Mouse (Mus musculus): ENCODE measurements at regions not wholly inside any gene's neighbourhood (a gene's known extent, or its start where the extent isn't known, plus 50 kb on each side); places are given as distances from the start of the nearest gene placed in this dataset.

DNA sequence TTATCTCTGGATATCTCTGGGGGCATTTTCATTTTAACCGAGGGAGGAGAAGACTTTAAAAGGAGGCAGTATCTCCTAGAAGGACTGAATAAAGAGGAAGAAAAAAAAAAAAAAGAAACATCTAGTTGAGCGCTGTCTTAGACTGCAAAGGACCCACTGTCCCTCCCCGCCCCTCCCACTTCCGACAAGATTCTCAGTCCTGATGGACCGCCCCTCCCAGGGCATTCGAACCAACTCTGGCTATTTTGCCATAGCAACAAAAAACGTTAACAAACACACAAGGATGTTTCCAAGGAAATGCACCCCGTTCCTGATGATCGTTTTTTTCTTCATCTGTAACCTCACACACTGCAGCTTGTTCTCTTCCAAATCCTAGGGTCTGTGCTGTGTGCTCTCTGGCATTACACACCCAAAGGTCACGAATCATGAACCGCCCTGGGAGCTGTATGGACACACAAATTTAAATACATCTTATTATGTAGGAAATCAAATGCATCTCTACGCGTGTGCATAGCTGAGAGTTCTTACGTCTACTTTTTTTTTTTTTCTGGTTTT is 75.8 kb downstream of the Rnd3 start:
- Histone ChIP-seq H3K27ac (no peak overlapping the region), H3K4me2 (no peak overlapping the region), H3K4me1 (replicated peaks) (no peaks in the 10 kb centered on the region), H3K9me3 (no peaks in the 10 kb centered on the region), H3K9ac (no peak overlapping the region), H3K36me3 (no peaks in the 10 kb centered on the region), H3K27me3 (no peaks in the 10 kb centered on the region), H3K4me3 (no peak overlapping the region)
- WGBS: 61% methylated on average over 14 of the region's 14 CpGs
- ATAC-seq (ENCODE audit: low FRiP score): no peak

GRCm38 (mm10) chr2:51072346-51072885 is 76.5 kb downstream of the Rnd3 start:
- Histone ChIP-seq H3K27ac (no peak overlapping the region), H3K4me2 (no peak overlapping the region), H3K36me3 (no peaks in the 10 kb centered on the region), H3K27me3 (no peaks in the 10 kb centered on the region), H3K9me3 (no peaks in the 10 kb centered on the region), H3K9ac (no peak overlapping the region), H3K4me1 (replicated peaks) (no peaks in the 10 kb centered on the region), H3K4me3 (no peak overlapping the region)
- no peak for ATAC-seq (ENCODE audit: low FRiP score)
- 77% methylated on average over 6 of the region's 6 CpGs for WGBS

GRCm38 (mm10) chr2:51070902-51071301 is 78.0 kb downstream of the Rnd3 start:
- Histone ChIP-seq H3K4me1 (replicated peaks) (peaks cover 9% of the 10 kb centered on the region), H3K4me2 (no peak overlapping the region), H3K9ac (no peak overlapping the region), H3K27me3 (no peaks in the 10 kb centered on the region), H3K4me3 (no peak overlapping the region), H3K36me3 (no peaks in the 10 kb centered on the region), H3K9me3 (no peaks in the 10 kb centered on the region), H3K27ac (peak overlapping the region; percentile 4; the same call in 1 of the 2 replicates)
- WGBS: 54% methylated on average over 2 of the region's 2 CpGs
- ATAC-seq (ENCODE audit: low FRiP score): no peak

DNA sequence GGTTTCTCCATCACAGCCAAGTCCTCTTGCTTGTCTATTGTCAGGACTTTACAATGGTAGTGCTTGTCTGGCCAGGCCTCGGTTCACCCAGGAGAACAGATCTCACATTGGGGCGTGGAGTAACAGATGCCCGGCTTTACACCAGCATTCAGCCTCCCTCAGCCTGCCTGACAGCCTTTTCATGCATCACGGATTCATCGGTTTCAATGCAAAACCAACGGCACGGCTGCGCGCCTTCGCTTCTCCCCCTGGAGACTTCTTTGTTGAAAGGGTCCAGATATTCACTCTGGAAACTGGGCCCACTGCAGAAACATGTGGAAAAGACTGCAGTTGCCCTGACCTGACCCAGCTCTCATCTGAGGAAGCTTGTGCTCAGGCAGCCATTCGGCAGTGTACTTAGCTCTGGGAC is 82.5 kb downstream of the Rnd3 start:
- peak; percentile 91 for ATAC-seq (ENCODE audit: low FRiP score)
- Histone ChIP-seq H3K27me3 (no peaks in the 10 kb centered on the region), H3K36me3 (no peaks in the 10 kb centered on the region), H3K9me3 (no peaks in the 10 kb centered on the region), H3K4me1 (replicated peaks) (peaks cover 20% of the 10 kb centered on the region), H3K9ac (peak overlapping the region; percentile 54), H3K27ac (peak overlapping the region; percentile 85), H3K4me2 (peak overlapping the region; percentile 14), H3K4me3 (no peak overlapping the region)
- WGBS: 14% methylated on average over 11 of the region's 11 CpGs

DNA sequence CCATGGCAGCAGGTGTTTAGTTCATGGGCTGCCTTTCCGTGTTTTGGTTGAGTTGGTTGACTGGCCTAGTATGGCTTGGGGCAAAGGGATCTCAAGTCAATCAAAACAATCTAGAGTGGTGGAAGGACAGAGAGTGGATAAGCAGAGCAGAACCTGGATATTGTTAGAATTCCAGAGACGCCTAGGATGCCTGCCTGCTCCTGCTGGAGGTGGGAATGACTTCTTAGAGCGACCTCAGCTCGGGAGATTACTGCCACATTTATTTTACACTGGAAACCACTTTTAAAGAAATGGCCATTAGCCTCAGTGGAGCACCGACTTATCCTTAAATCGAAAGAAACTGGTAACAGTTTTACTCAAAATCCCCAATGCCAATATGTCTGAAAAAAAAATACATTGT is 83.1 kb downstream of the Rnd3 start:
- H3K9ac ChIP-seq: 0 out of 2 replicates have a peak overlapping the region, but pooled peaks have one; percentile 54
- 34% methylated on average over 6 of the region's 6 CpGs for WGBS
- peaks cover 20% of the 10 kb centered on the region for H3K4me1 ChIP-seq (replicated peaks)
- ATAC-seq (ENCODE audit: low FRiP score): no peak
- H3K4me2 ChIP-seq: no peak overlapping the region; the same call in 1 of the 2 replicates
- H3K9me3 ChIP-seq: no peaks in the 10 kb centered on the region
- peak overlapping the region; percentile 85 for H3K27ac ChIP-seq
- H3K4me3 ChIP-seq: no peak overlapping the region
- H3K36me3 ChIP-seq: no peaks in the 10 kb centered on the region
- no peaks in the 10 kb centered on the region for H3K27me3 ChIP-seq

- H3K27ac ChIP-seq: peak overlapping the region; percentile 55; the same call in 1 of the 2 replicates
- 39% methylated on average over 4 of the region's 4 CpGs for WGBS
Measured at GRCm38 (mm10) chr2:51064821-51065220, 84.1 kb downstream of the Rnd3 start.

DNA sequence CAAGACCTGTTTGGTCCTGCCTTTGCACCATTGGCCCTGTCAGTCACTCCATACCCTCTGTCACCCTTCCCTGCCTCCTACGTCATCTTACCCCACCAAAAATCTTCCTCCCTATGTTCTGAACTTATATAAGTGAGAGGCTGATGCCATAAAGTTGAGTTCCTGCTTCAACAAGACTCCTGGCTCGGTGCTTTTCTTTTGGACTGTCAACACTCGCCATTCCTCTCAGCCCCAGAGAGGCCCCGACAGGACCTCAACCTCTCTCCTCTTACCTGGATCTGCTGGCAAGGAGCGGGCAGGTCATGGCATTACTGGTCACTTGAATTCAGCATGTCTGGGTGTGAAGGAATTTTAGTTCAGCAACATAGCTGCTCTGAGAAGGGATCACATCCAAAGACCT is 86.9 kb downstream of the Rnd3 start:
- no peak overlapping the region for H3K4me2 ChIP-seq
- H3K4me1 ChIP-seq (replicated peaks): peaks cover 24% of the 10 kb centered on the region
- H3K9ac ChIP-seq: no peak overlapping the region
- no peak overlapping the region for H3K4me3 ChIP-seq
- no peaks in the 10 kb centered on the region for H3K9me3 ChIP-seq
- ATAC-seq (ENCODE audit: low FRiP score): no peak
- no peaks in the 10 kb centered on the region for H3K27me3 ChIP-seq
- H3K36me3 ChIP-seq: no peaks in the 10 kb centered on the region
- no peak overlapping the region for H3K27ac ChIP-seq
- WGBS: 95% methylated on average over 5 of the region's 5 CpGs

More at GRCm38 (mm10) chr2:51064821-51065220, 84.1 kb downstream of the Rnd3 start:
- ATAC-seq (ENCODE audit: low FRiP score): no peak
- Histone ChIP-seq H3K4me1 (replicated peaks) (peaks cover 21% of the 10 kb centered on the region), H3K9ac (no peak overlapping the region), H3K9me3 (no peaks in the 10 kb centered on the region), H3K27me3 (no peaks in the 10 kb centered on the region), H3K36me3 (no peaks in the 10 kb centered on the region), H3K4me3 (no peak overlapping the region), H3K4me2 (no peak overlapping the region)

DNA sequence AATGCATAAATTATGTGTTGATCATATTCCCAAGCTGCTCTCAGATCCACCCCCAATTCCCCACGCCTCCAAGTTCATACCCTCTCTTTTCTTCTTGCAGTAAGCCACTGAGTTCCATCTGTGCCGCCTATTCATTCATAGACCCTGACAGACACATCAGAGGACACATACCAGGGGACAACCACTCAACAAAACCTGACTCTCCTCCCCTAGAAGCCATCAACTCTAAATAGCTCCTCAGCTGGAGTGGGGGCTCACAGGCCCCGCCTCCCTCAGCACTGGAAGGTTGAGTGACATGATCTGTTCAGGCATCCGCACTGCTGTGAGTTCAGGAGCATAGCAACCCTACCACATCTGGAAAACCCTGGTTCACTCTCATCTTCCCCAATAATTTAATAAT is 90.8 kb downstream of the Rnd3 start:
- no peak overlapping the region for H3K4me3 ChIP-seq
- no peak overlapping the region for H3K4me2 ChIP-seq
- ATAC-seq (ENCODE audit: low FRiP score): no peak
- no peaks in the 10 kb centered on the region for H3K9me3 ChIP-seq
- no peak overlapping the region for H3K27ac ChIP-seq
- WGBS: 65% methylated on average over 4 of the region's 4 CpGs
- H3K27me3 ChIP-seq: no peaks in the 10 kb centered on the region
- no peak overlapping the region for H3K9ac ChIP-seq
- H3K36me3 ChIP-seq: no peaks in the 10 kb centered on the region
- H3K4me1 ChIP-seq (replicated peaks): 0 out of 2 replicates have a peak, but pooled peaks cover 4% of the 10 kb centered on the region

DNA sequence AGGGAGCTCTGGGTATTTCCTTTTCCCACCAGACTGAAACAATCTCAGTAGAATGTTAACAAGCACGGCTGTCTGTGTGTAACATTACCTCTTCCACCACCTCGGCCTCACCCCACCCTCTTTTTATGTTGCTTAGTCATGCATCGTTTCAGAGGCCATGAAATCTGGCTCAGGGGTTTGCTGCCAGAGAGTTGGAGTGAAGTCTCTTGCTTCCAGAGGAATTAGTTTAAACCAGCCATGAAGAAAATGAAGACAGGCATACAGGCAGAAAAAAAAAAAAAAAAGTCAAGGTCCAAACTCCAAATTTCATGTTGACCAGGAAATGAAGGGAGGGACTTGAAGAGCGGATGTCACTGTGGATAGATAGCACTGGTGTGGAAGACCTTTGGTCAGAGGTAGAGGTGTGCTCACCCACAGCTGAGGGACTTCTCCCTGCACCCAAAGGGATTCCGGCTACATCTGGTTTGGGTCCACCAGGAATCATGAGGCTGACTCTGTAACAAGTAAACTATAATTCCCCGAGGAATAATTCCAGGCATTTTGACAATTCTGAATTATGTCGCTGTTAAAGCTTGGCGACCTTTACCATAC is 92.7 kb downstream of the Rnd3 start:
- no peaks in the 10 kb centered on the region for H3K9me3 ChIP-seq
- H3K36me3 ChIP-seq: no peaks in the 10 kb centered on the region
- 0 out of 2 replicates have a peak, but pooled peaks cover 4% of the 10 kb centered on the region for H3K4me1 ChIP-seq (replicated peaks)
- no peak for ATAC-seq (ENCODE audit: low FRiP score)
- no peak overlapping the region for H3K27ac ChIP-seq
- no peaks in the 10 kb centered on the region for H3K27me3 ChIP-seq
- no peak overlapping the region for H3K4me2 ChIP-seq
- H3K9ac ChIP-seq: no peak overlapping the region
- H3K4me3 ChIP-seq: no peak overlapping the region
- WGBS: 54% methylated on average over 8 of the region's 8 CpGs

- Histone ChIP-seq H3K27ac (no peak overlapping the region), H3K9ac (no peak overlapping the region), H3K27me3 (no peaks in the 10 kb centered on the region), H3K36me3 (no peaks in the 10 kb centered on the region), H3K9me3 (no peaks in the 10 kb centered on the region), H3K4me3 (no peak overlapping the region), H3K4me1 (replicated peaks) (0 out of 2 replicates have a peak, but pooled peaks cover 4% of the 10 kb centered on the region), H3K4me2 (no peak overlapping the region)
- WGBS: 54% methylated on average over 3 of the region's 3 CpGs
- ATAC-seq (ENCODE audit: low FRiP score): no peak
Measured at GRCm38 (mm10) chr2:51055339-51055738, 93.6 kb downstream of the Rnd3 start.

GRCm38 (mm10) chr2:51049834-51050170 is 99.1 kb downstream of the Rnd3 start:
- Histone ChIP-seq H3K9me3 (no peaks in the 10 kb centered on the region), H3K36me3 (no peaks in the 10 kb centered on the region), H3K4me2 (no peak overlapping the region), H3K4me1 (replicated peaks) (no peaks in the 10 kb centered on the region; the same call in 1 of the 2 replicates), H3K27ac (no peak overlapping the region), H3K27me3 (no peaks in the 10 kb centered on the region), H3K9ac (no peak overlapping the region), H3K4me3 (no peak overlapping the region)
- ATAC-seq (ENCODE audit: low FRiP score): no peak
- 51% methylated on average over 3 of the region's 3 CpGs for whole genome bisulfite sequencing

- Histone ChIP-seq H3K27me3 (no peaks in the 10 kb centered on the region), H3K4me3 (no peak overlapping the region), H3K9ac (no peak overlapping the region), H3K27ac (no peak overlapping the region), H3K4me1 (replicated peaks) (no peaks in the 10 kb centered on the region; the same call in 1 of the 2 replicates), H3K36me3 (no peaks in the 10 kb centered on the region), H3K4me2 (no peak overlapping the region), H3K9me3 (no peaks in the 10 kb centered on the region)
- 71% methylated on average over 8 of the region's 8 CpGs for WGBS
- ATAC-seq (ENCODE audit: low FRiP score): no peak
Measured at GRCm38 (mm10) chr2:51049101-51049833, 99.6 kb downstream of the Rnd3 start.

Measured in hindbrain, embryonic 13.5 days (tissue).